Mouse (Mus musculus): Measurements from ENCODE around the gene Pkd1l3. TPM values are rescaled to one million over a fixed set of nuclear protein-coding genes. Genes with fewer than 3 reads are reported as not detected.

Pkd1l3 gene
- total and polyA plus RNA-seq, 3 experiments = 2.6 to 7.4 TPM; not detected in 1

GRCm38 (mm10) chr8:109675896-109676643 is 61.8 kb downstream of the Pkd1l3 start:
- Histone ChIP-seq H3K27ac (ENCODE audit: control insufficient read depth, low read depth, low read length) (no peak overlapping the region), H3K79me2 (ENCODE audit: control insufficient read depth, insufficient read depth, low read length, poor library complexity) (no peaks in the 10 kb centered on the region)

GRCm38 (mm10) chr8:109681535-109681934 is 67.2 kb downstream of the Pkd1l3 start:
- Histone ChIP-seq H3K27me3 (ENCODE audit: control insufficient read depth in 1 of 2, insufficient read depth in 2 of 2, low read length in 2 of 2) (no peaks in the 10 kb centered on the region), H3K36me3 (ENCODE audit: control insufficient read depth in 1 of 2, insufficient read depth in 2 of 2, low read length in 2 of 2) (peaks cover 0 to 28% of the 10 kb centered on the region in 2 experiments; a peak in 2 of 4 replicates), H3K4me1 (ENCODE audit: control insufficient read depth in 1 of 2, insufficient read depth in 2 of 2, low read length in 2 of 2) (no peaks in the 10 kb centered on the region), H3K79me2 (ENCODE audit: control insufficient read depth, insufficient read depth, low read length, poor library complexity) (peaks cover 26% of the 10 kb centered on the region), H3K27ac (ENCODE audit: control insufficient read depth, low read depth, low read length) (no peak overlapping the region), H3K9ac (ENCODE audit: control insufficient read depth, low read depth, low read length, poor library complexity, severe bottlenecking) (no peak overlapping the region), H3K9me3 (replicated peaks; ENCODE audit: insufficient read depth, low read length) (no peaks in the 10 kb centered on the region), H3K4me3 (ENCODE audit: control insufficient read depth in 1 of 2, insufficient read depth in 1 of 2, low read depth in 2 of 2, low read length in 2 of 2) (no peak overlapping the region)
- no peak for TF ChIP-seq GABPA (IDR thresholded peaks at IDR 0.05; ENCODE audit: low read depth, low read length)
- no peak for TF ChIP-seq CHD1 (IDR thresholded peaks at IDR 0.05; ENCODE audit: low read depth, low read length)
- TF ChIP-seq SIN3A (IDR thresholded peaks at IDR 0.05; ENCODE audit: low read length) = no peak
- TF ChIP-seq USF1 (IDR thresholded peaks at IDR 0.05; ENCODE audit: low read depth, low read length) = no peak
- TF ChIP-seq CTCF (IDR thresholded peaks at IDR 0.05 in 2 of 3, conservative IDR thresholded peaks at IDR 0.05 in 1 of 3; ENCODE audit: control insufficient read depth in 1 of 3, insufficient read depth in 1 of 3, low read depth in 2 of 3, low read length in 3 of 3, poor library complexity in 1 of 3, severe bottlenecking in 1 of 3) = no peak
- no peak for TF ChIP-seq ZKSCAN1 (IDR thresholded peaks at IDR 0.05; ENCODE audit: low read depth, low read length)
- TF ChIP-seq POLR2AphosphoS5 (IDR thresholded peaks at IDR 0.05; ENCODE audit: borderline replicate concordance, low read depth, low read length) = no peak
- no peak for TF ChIP-seq POLR2A (IDR thresholded peaks at IDR 0.05; ENCODE audit: control insufficient read depth in 1 of 2, insufficient read depth in 1 of 2, low read depth in 1 of 2, low read length in 2 of 2, poor library complexity in 1 of 2)
- no peak for TF ChIP-seq HCFC1 (IDR thresholded peaks at IDR 0.05; ENCODE audit: low read depth, low read length)
- TF ChIP-seq CHD2 (IDR thresholded peaks at IDR 0.05; ENCODE audit: low read length) = no peak
- no peak for TF ChIP-seq GATA1 (IDR thresholded peaks at IDR 0.05; ENCODE audit: low read depth, low read length)
- TF ChIP-seq ZC3H11A (IDR thresholded peaks at IDR 0.05; ENCODE audit: low read depth, low read length) = no peak
- TF ChIP-seq TBP (IDR thresholded peaks at IDR 0.05; ENCODE audit: low read depth, low read length) = no peak
- no peak for TF ChIP-seq UBTF (IDR thresholded peaks at IDR 0.05; ENCODE audit: borderline replicate concordance, insufficient read depth, low read depth, low read length)
- no peak for TF ChIP-seq MAZ (IDR thresholded peaks at IDR 0.05; ENCODE audit: low read depth, low read length)
- TF ChIP-seq NELFE (IDR thresholded peaks at IDR 0.05; ENCODE audit: low read depth, low read length) = no peak
- no peak for TF ChIP-seq BHLHE40 (IDR thresholded peaks at IDR 0.05; ENCODE audit: borderline replicate concordance, low read depth, low read length)
- no peak for DNase-seq (ENCODE audit: low read depth, low spot score)

More at GRCm38 (mm10) chr8:109675896-109676643, 61.8 kb downstream of the Pkd1l3 start:
- H3K4me3 ChIP-seq (ENCODE audit: control insufficient read depth in 1 of 2, insufficient read depth in 1 of 2, low read depth in 2 of 2, low read length in 2 of 2) = no peak overlapping the region
- H3K9ac ChIP-seq (ENCODE audit: control insufficient read depth, low read depth, low read length, poor library complexity, severe bottlenecking) = no peak overlapping the region
- no peaks in the 10 kb centered on the region for H3K27me3 ChIP-seq (ENCODE audit: control insufficient read depth in 1 of 2, insufficient read depth in 2 of 2, low read length in 2 of 2)
- no peak for TF ChIP-seq MYB (IDR thresholded peaks at IDR 0.05; ENCODE audit: low read depth, low read length)
- no peak for TF ChIP-seq ZC3H11A (IDR thresholded peaks at IDR 0.05; ENCODE audit: low read depth, low read length)
- TF ChIP-seq ZMIZ1 (IDR thresholded peaks at IDR 0.05; ENCODE audit: low read depth, low read length) = no peak
- TF ChIP-seq ZKSCAN1 (IDR thresholded peaks at IDR 0.05; ENCODE audit: low read depth, low read length) = no peak
- no peak for TF ChIP-seq POLR2AphosphoS2 (IDR thresholded peaks at IDR 0.05; ENCODE audit: low read length)
- no peak for TF ChIP-seq MXI1 (IDR thresholded peaks at IDR 0.05; ENCODE audit: low read depth, low read length)
- TF ChIP-seq KAT2A (conservative IDR thresholded peaks at IDR 0.05; ENCODE audit: low read depth, low read length) = no peak
- TF ChIP-seq POLR2AphosphoS5 (IDR thresholded peaks at IDR 0.05; ENCODE audit: borderline replicate concordance, low read depth, low read length) = no peak
- H3K36me3 ChIP-seq (ENCODE audit: control insufficient read depth in 1 of 2, insufficient read depth in 2 of 2, low read length in 2 of 2) = peaks cover 0 to 44% of the 10 kb centered on the region in 2 experiments; a peak in 2 of 4 replicates
- DNase-seq (ENCODE audit: low read depth, low spot score) = no peak
- no peaks in the 10 kb centered on the region for H3K9me3 ChIP-seq (replicated peaks; ENCODE audit: insufficient read depth, low read length)
- H3K4me1 ChIP-seq (ENCODE audit: control insufficient read depth in 1 of 2, insufficient read depth in 2 of 2, low read length in 2 of 2) = no peaks in the 10 kb centered on the region
